10 mouse cellular contexts compared by ENCODE assay signal in genomic region chr13:97375501-97376231, GRCm38 (mm10).
A peak's percentile ranks its signal among the peaks of the same experiment; 100 is the strongest.
DNase-seq lines count a peak whose midpoint lies in the region; ATAC-seq lines count a peak whose summit lies in the region.
"Had no signal": no experiment of that assay in that cellular context is flagged by ENCODE, and none has a peak within 500 bp of the region (broad histone marks: within the 10 kb centered on the region; RNA-seq: fewer than 3 reads in every experiment).

No protein-coding gene starts in this region.

- H3K4me3 ChIP-seq in forebrain, embryonic 14.5 days (ENCODE audit: low read depth, low read length), result no peak overlapping the region
- no peak overlapping the region for H3K4me3 ChIP-seq in forebrain, embryonic 16.5 days (replicated peaks; ENCODE audit: low read length)
- no peak overlapping the region for H3K4me3 ChIP-seq in hindbrain, embryonic 16.5 days (ENCODE audit: low read length)
- H3K4me3 ChIP-seq: heart, embryonic 12.5 days had no signal

- H3K36me3 ChIP-seq in forebrain, embryonic 14.5 days (ENCODE audit: control insufficient read depth, insufficient read depth, low read length), result no peaks in the 10 kb centered on the region
- H3K36me3 ChIP-seq in forebrain, embryonic 16.5 days (ENCODE audit: control insufficient read depth, insufficient read depth), result no peaks in the 10 kb centered on the region
- H3K36me3 ChIP-seq in hindbrain, embryonic 16.5 days (ENCODE audit: control insufficient read depth, insufficient read depth, low read length), result no peaks in the 10 kb centered on the region
- H3K36me3 ChIP-seq: heart, embryonic 12.5 days had no signal

- H3K4me1 ChIP-seq in forebrain, embryonic 14.5 days (ENCODE audit: control insufficient read depth, insufficient read depth, low read length), result peaks cover 11% of the 10 kb centered on the region
- peaks cover 12% of the 10 kb centered on the region for H3K4me1 ChIP-seq in forebrain, embryonic 16.5 days (replicated peaks; ENCODE audit: control insufficient read depth, insufficient read depth, low read length)
- peaks cover 8% of the 10 kb centered on the region; the same call in 1 of the 2 replicates for H3K4me1 ChIP-seq in hindbrain, embryonic 16.5 days (ENCODE audit: control insufficient read depth, insufficient read depth, low read depth, low read length)

- peak; percentile 24 for DNase-seq in forebrain, embryonic 14.5 days (ENCODE audit: low spot score)
- DNase-seq in R1 (ENCODE audit: low read depth, low spot score), result peak; percentile 16
- peak; percentile 60 to 66 for DNase-seq in lung, postnatal 4 days
- no peak for DNase-seq in cerebellum, postnatal 4 days (ENCODE audit: low spot score in 2 of 2)
- DNase-seq in left cerebral cortex, adult 9 months (ENCODE audit: low spot score in 2 of 2), result no peak
- no peak for DNase-seq in thymus, postnatal 14 days
- DNase-seq: cerebellum, postnatal 36 days had no signal

- H3K27me3 ChIP-seq in forebrain, embryonic 14.5 days (replicated peaks; ENCODE audit: control insufficient read depth, insufficient read depth, low read length), result no peaks in the 10 kb centered on the region
- no peaks in the 10 kb centered on the region for H3K27me3 ChIP-seq in forebrain, embryonic 16.5 days (replicated peaks; ENCODE audit: control insufficient read depth, insufficient read depth, low read length)
- H3K27me3 ChIP-seq in hindbrain, embryonic 16.5 days (replicated peaks; ENCODE audit: control insufficient read depth, insufficient read depth, low read length), result no peaks in the 10 kb centered on the region

- ATAC-seq in forebrain, embryonic 14.5 days, result no peak
- no peak for ATAC-seq in forebrain, embryonic 16.5 days
- ATAC-seq in hindbrain, embryonic 16.5 days, result no peak

- no peak overlapping the region for H3K9ac ChIP-seq in forebrain, embryonic 14.5 days (ENCODE audit: low read length)
- no peak overlapping the region for H3K9ac ChIP-seq in forebrain, embryonic 16.5 days (replicated peaks; ENCODE audit: low read depth, low read length)
- no peak overlapping the region for H3K9ac ChIP-seq in hindbrain, embryonic 16.5 days (ENCODE audit: low read depth, low read length)
- H3K9ac ChIP-seq: heart, embryonic 12.5 days had no signal

- H3K9me3 ChIP-seq in forebrain, embryonic 14.5 days (replicated peaks; ENCODE audit: control insufficient read depth, low read length), result no peaks in the 10 kb centered on the region
- H3K9me3 ChIP-seq in forebrain, embryonic 16.5 days (ENCODE audit: control insufficient read depth, low read length), result no peaks in the 10 kb centered on the region
- H3K9me3 ChIP-seq in hindbrain, embryonic 16.5 days (ENCODE audit: control insufficient read depth, low read length), result no peaks in the 10 kb centered on the region
- H3K9me3 ChIP-seq: heart, embryonic 12.5 days had no signal

- H3K27ac ChIP-seq in forebrain, embryonic 14.5 days (ENCODE audit: low read depth, low read length), result no peak overlapping the region
- no peak overlapping the region for H3K27ac ChIP-seq in forebrain, embryonic 16.5 days (ENCODE audit: low read length)
- H3K27ac ChIP-seq in hindbrain, embryonic 16.5 days (ENCODE audit: low read depth, low read length), result peak overlapping the region; percentile 16; the same call in 1 of the 2 replicates

- 60% methylated on average over 14 of the region's 14 CpGs for WGBS in forebrain, embryonic 14.5 days
- WGBS in forebrain, embryonic 16.5 days, result 47% methylated on average over 14 of the region's 14 CpGs
- 26% methylated on average over 14 of the region's 14 CpGs for WGBS in hindbrain, embryonic 16.5 days

- H3K4me2 ChIP-seq in forebrain, embryonic 14.5 days (ENCODE audit: low read length), result no peak overlapping the region
- H3K4me2 ChIP-seq in forebrain, embryonic 16.5 days (ENCODE audit: low read length), result no peak overlapping the region
- H3K4me2 ChIP-seq in hindbrain, embryonic 16.5 days (ENCODE audit: low read length), result no peak overlapping the region
- H3K4me2 ChIP-seq: heart, embryonic 12.5 days had no signal

Comparison
In these comparisons a context has a peak if more than half of its experiments do, and no peak if none do; other contexts are left out.
1. DNase-seq: peak in forebrain, embryonic 14.5 days (single experiment), R1 (single experiment) and lung, postnatal 4 days (2 of 2); none in cerebellum, postnatal 4 days (0 of 2), left cerebral cortex, adult 9 months (0 of 2) and thymus, postnatal 14 days (single experiment).